Mouse (Mus musculus): ENCODE measurements at regions not wholly inside any gene's neighbourhood (a gene's known extent, or its start where the extent isn't known, plus 50 kb on each side); places are given as distances from the start of the nearest gene placed in this dataset.

DNA sequence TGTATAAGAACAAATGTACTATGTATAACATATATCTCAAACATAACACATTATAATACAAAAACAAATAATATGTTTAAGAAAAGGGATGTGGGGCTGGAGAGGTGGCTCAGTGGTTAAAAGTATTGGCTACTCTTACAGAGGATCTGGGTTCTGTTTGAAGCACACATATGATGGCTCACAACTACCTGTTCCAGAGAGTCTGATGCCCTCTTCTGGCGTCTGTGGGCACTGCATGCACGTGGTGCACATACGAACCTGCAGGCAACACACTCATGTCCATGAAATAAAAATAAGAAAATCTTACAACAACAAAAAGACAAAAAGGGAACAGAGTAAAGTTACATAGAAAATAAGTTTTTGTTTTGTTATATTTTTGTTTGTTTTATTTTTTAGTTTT is 114.8 kb upstream of the Bmp4 start:
- Histone ChIP-seq H3K36me3 (ENCODE audit: insufficient read depth) (no peaks in the 10 kb centered on the region), H3K4me3 (ENCODE audit: low read depth, low read length) (no peak overlapping the region), H3K4me1 (ENCODE audit: insufficient read depth) (no peaks in the 10 kb centered on the region), H3K27ac (ENCODE audit: low read depth) (no peak overlapping the region), H3K27me3 (ENCODE audit: insufficient read depth, low read length) (no peaks in the 10 kb centered on the region), H3K9ac (no peak overlapping the region), H3K9me3 (ENCODE audit: low read depth, low read length) (no peaks in the 10 kb centered on the region), H3K4me2 (no peak overlapping the region)
- ATAC-seq (ENCODE audit: insufficient read depth) = no peak
- DNase-seq = no peak
- 85% methylated on average over 3 of the region's 3 CpGs for WGBS
- TF ChIP-seq CTCF (IDR thresholded peaks at IDR 0.05; ENCODE audit: low read depth) = peak; percentile 32; the same call in 1 of the 2 replicates

- no peak for TF ChIP-seq CTCF (IDR thresholded peaks at IDR 0.05; ENCODE audit: low read depth)
- ATAC-seq (ENCODE audit: insufficient read depth) (peak; percentile 95), DNase-seq (peak; percentile 92)
- Histone ChIP-seq H3K27me3 (ENCODE audit: insufficient read depth, low read length) (no peaks in the 10 kb centered on the region), H3K27ac (ENCODE audit: low read depth) (no peak overlapping the region), H3K9me3 (ENCODE audit: low read depth, low read length) (no peaks in the 10 kb centered on the region), H3K4me1 (ENCODE audit: insufficient read depth) (no peaks in the 10 kb centered on the region; the same call in 1 of the 2 replicates), H3K4me2 (0 out of 2 replicates have a peak overlapping the region, but pooled peaks have one; percentile 5), H3K4me3 (ENCODE audit: low read depth, low read length) (no peak overlapping the region), H3K9ac (no peak overlapping the region), H3K36me3 (ENCODE audit: insufficient read depth) (no peaks in the 10 kb centered on the region)
- 21% methylated on average over 9 of the region's 9 CpGs for WGBS
These were observed 101.1 kb upstream of the Bmp4 start for GRCm38 (mm10) chr14:46491601-46492000.

DNA sequence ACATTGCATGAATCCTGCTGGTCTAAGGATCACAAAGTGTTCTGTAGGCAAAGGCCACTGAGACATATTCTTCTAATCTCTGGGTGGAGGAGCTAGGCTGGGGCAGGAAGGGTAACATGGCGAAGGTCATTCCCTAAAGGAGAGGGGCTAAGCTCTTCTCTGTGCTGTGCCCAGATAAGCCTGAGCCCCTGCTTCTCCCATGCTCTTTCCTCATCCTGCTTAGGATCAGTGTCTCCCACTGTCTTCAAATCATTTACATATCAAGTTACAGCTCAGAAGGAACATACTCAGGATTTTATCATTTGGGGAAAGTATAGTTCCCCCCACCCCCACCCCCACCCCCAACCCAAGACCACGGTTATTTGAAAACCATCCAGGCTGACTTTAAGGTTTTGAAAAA is 100.7 kb upstream of the Bmp4 start:
- Histone ChIP-seq H3K4me3 (ENCODE audit: low read depth, low read length) (no peak overlapping the region), H3K4me1 (ENCODE audit: insufficient read depth) (no peaks in the 10 kb centered on the region; the same call in 1 of the 2 replicates), H3K36me3 (ENCODE audit: insufficient read depth) (no peaks in the 10 kb centered on the region), H3K4me2 (no peak overlapping the region), H3K27ac (ENCODE audit: low read depth) (peak overlapping the region; percentile 42; the same call in 1 of the 2 replicates), H3K9ac (no peak overlapping the region), H3K27me3 (ENCODE audit: insufficient read depth, low read length) (no peaks in the 10 kb centered on the region), H3K9me3 (ENCODE audit: low read depth, low read length) (no peaks in the 10 kb centered on the region)
- ATAC-seq (ENCODE audit: insufficient read depth) (peak; percentile 83), DNase-seq (no peak)
- WGBS = 35% methylated on average over 2 of the region's 2 CpGs
- no peak for TF ChIP-seq CTCF (IDR thresholded peaks at IDR 0.05; ENCODE audit: low read depth)

- Histone ChIP-seq H3K9me3 (ENCODE audit: low read depth, low read length) (no peaks in the 10 kb centered on the region), H3K4me1 (ENCODE audit: insufficient read depth) (no peaks in the 10 kb centered on the region; the same call in 1 of the 2 replicates), H3K36me3 (ENCODE audit: insufficient read depth) (no peaks in the 10 kb centered on the region), H3K9ac (no peak overlapping the region), H3K4me2 (no peak overlapping the region), H3K27ac (ENCODE audit: low read depth) (no peak overlapping the region), H3K27me3 (ENCODE audit: insufficient read depth, low read length) (no peaks in the 10 kb centered on the region), H3K4me3 (ENCODE audit: low read depth, low read length) (no peak overlapping the region)
- no peak for TF ChIP-seq CTCF (IDR thresholded peaks at IDR 0.05; ENCODE audit: low read depth)
- no peak for ATAC-seq (ENCODE audit: insufficient read depth)
- WGBS = 85% methylated on average over 1 of the region's 1 CpGs
- no peak for DNase-seq
These were observed 97.1 kb upstream of the Bmp4 start for GRCm38 (mm10) chr14:46487551-46487950.

- Histone ChIP-seq H3K27ac (ENCODE audit: low read depth) (no peak overlapping the region), H3K4me1 (ENCODE audit: insufficient read depth) (no peaks in the 10 kb centered on the region), H3K9ac (no peak overlapping the region), H3K9me3 (ENCODE audit: low read depth, low read length) (no peaks in the 10 kb centered on the region), H3K4me3 (ENCODE audit: low read depth, low read length) (no peak overlapping the region), H3K27me3 (ENCODE audit: insufficient read depth, low read length) (no peaks in the 10 kb centered on the region), H3K36me3 (ENCODE audit: insufficient read depth) (no peaks in the 10 kb centered on the region), H3K4me2 (no peak overlapping the region)
- no peak for ATAC-seq (ENCODE audit: insufficient read depth)
- 80% methylated on average over 7 of the region's 7 CpGs for WGBS
- no peak for DNase-seq
- no peak for TF ChIP-seq CTCF (IDR thresholded peaks at IDR 0.05; ENCODE audit: low read depth)
These were observed 89.9 kb upstream of the Bmp4 start for GRCm38 (mm10) chr14:46480396-46480795.

GRCm38 (mm10) chr14:46475945-46476344 is 85.5 kb upstream of the Bmp4 start:
- Histone ChIP-seq H3K27ac (ENCODE audit: low read depth) (no peak overlapping the region), H3K36me3 (ENCODE audit: insufficient read depth) (no peaks in the 10 kb centered on the region), H3K4me3 (ENCODE audit: low read depth, low read length) (no peak overlapping the region), H3K9ac (no peak overlapping the region), H3K4me2 (no peak overlapping the region), H3K4me1 (ENCODE audit: insufficient read depth) (no peaks in the 10 kb centered on the region), H3K27me3 (ENCODE audit: insufficient read depth, low read length) (no peaks in the 10 kb centered on the region), H3K9me3 (ENCODE audit: low read depth, low read length) (no peaks in the 10 kb centered on the region)
- TF ChIP-seq CTCF (IDR thresholded peaks at IDR 0.05; ENCODE audit: low read depth) = no peak
- ATAC-seq (ENCODE audit: insufficient read depth) (no peak), DNase-seq (no peak)
- WGBS = 76% methylated on average over 1 of the region's 1 CpGs

DNA sequence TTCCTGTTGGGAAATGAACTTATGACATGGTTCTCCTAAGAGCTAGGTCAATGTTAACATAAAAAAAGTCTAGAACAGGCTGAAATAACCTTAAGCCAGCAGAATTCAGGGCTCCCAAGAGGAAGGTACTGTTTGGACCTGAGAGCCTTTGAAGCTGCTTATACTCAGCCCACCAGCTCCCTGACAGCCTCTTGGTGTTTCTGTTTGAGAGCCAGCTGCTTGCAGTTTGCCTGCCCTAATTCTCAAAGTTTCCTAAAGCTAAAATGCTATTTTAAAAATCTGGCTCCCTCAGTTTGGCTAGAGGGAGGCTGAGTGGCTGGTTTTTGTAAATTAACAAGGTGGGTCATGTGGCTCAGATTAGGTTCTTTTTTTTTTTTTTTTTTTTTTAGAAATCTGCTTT is 72.5 kb upstream of the Bmp4 start:
- Histone ChIP-seq H3K4me3 (ENCODE audit: low read depth, low read length) (no peak overlapping the region), H3K27ac (ENCODE audit: low read depth) (no peak overlapping the region), H3K9ac (no peak overlapping the region), H3K27me3 (ENCODE audit: insufficient read depth, low read length) (no peaks in the 10 kb centered on the region), H3K9me3 (ENCODE audit: low read depth, low read length) (no peaks in the 10 kb centered on the region), H3K36me3 (ENCODE audit: insufficient read depth) (no peaks in the 10 kb centered on the region), H3K4me1 (ENCODE audit: insufficient read depth) (no peaks in the 10 kb centered on the region), H3K4me2 (no peak overlapping the region)
- DNase-seq (peak; percentile 66), ATAC-seq (ENCODE audit: insufficient read depth) (no peak)
- no peak for TF ChIP-seq CTCF (IDR thresholded peaks at IDR 0.05; ENCODE audit: low read depth)

- DNase-seq (no peak), ATAC-seq (ENCODE audit: insufficient read depth) (no peak)
- no peak for TF ChIP-seq CTCF (IDR thresholded peaks at IDR 0.05; ENCODE audit: low read depth)
- WGBS = 65% methylated on average over 4 of the region's 4 CpGs
- Histone ChIP-seq H3K4me1 (ENCODE audit: insufficient read depth) (no peaks in the 10 kb centered on the region), H3K9ac (no peak overlapping the region), H3K27me3 (ENCODE audit: insufficient read depth, low read length) (no peaks in the 10 kb centered on the region), H3K4me2 (no peak overlapping the region), H3K4me3 (ENCODE audit: low read depth, low read length) (no peak overlapping the region), H3K27ac (ENCODE audit: low read depth) (no peak overlapping the region), H3K9me3 (ENCODE audit: low read depth, low read length) (no peaks in the 10 kb centered on the region), H3K36me3 (ENCODE audit: insufficient read depth) (no peaks in the 10 kb centered on the region)
These were observed 71.5 kb upstream of the Bmp4 start for GRCm38 (mm10) chr14:46461960-46462359.

Data from lung, embryonic 14.5 days (tissue).